Mouse (Mus musculus) embryonic stem cell, embryonic (primary cell): ENCODE measurements around the gene Smarcb1.

ENCODE experiments used
- CTCF ChIA-PET, 4 experiments: fragments of 300-600 bp in 2 of 4; fragments of 350-600 bp in 2 of 4; sonication (Branson Sonifier 250); formaldehyde crosslinking; loops; one replicate each; lab custom pipeline; 2022; ENCODE audit warnings: inconsistent platforms in 2 of 4; lab: Charles Lee
- POLR2A ChIA-PET, 4 experiments: fragments of 300-600 bp in 2 of 4; fragments of 350-600 bp in 2 of 4; sonication (Branson Sonifier 250); formaldehyde crosslinking; loops; one replicate each; lab custom pipeline; 2022; ENCODE audit warnings: antibody characterized with exemption in 4 of 4, inconsistent platforms in 1 of 4; lab: Charles Lee

Gene Smarcb1

GRCm38 (mm10) chr10:75919026-75919425 is 2.4 kb downstream of the Smarcb1 start:
- ChIA-PET POLR2A (interaction anchor here in 3 of 4 experiments (0.6 to 4.9 kb wide), 11 partner anchors 10 to 37 kb away, joined by 3 to 128 read pairs (median 3); partner anchors contain the start of genes Chchd10 (in 2 of the 3), Gm867 (in 1 of the 3), Mmp11 (in 1 of the 3) and Vpreb3 (in 1 of the 3)), CTCF (interaction anchor here in 1 of 4 experiments (1.1 kb wide), 1 partner anchor 36 kb away, joined by 6 read pairs; no protein-coding TSS in a partner anchor)

- POLR2A ChIA-PET = interaction anchor here in 2 of 4 experiments (1.0 to 2.4 kb wide), 5 partner anchors 15 to 24 kb away, joined by 3 to 9 read pairs (median 7); partner anchors contain the start of genes Chchd10 (in 1 of the 2), Gm867 (in 1 of the 2) and Mmp11 (in 1 of the 2)
- CTCF ChIA-PET = no interaction called here
Measured at GRCm38 (mm10) chr10:75916840-75917239, 4.6 kb downstream of the Smarcb1 start.

- CTCF ChIA-PET = no interaction called here
- POLR2A ChIA-PET = interaction anchor here in 3 of 4 experiments (0.5 to 2.4 kb wide), 12 partner anchors 12 to 1519 kb away, joined by 3 to 9 read pairs (median 4); partner anchors contain the start of genes Derl3 (in 2 of the 3), Chchd10 (in 1 of the 3), Gm867 (in 1 of the 3) and Mmp11 (in 1 of the 3)
Measured at GRCm38 (mm10) chr10:75915557-75915956, 5.9 kb downstream of the Smarcb1 start.

- POLR2A ChIA-PET = interaction anchor here in 2 of 4 experiments (0.9 to 5.4 kb wide), 12 partner anchors 8 to 52 kb away, joined by 3 to 23 read pairs (median 4); partner anchors contain the start of genes Smarcb1 (in 2 of the 2), Chchd10 (in 1 of the 2), Gm867 (in 1 of the 2) and Mmp11 (in 1 of the 2)
- CTCF ChIA-PET = interaction anchor here in 1 of 4 experiments (0.9 to 1.4 kb wide), 2 partner anchors 16 to 19 kb away, joined by 3 to 4 read pairs; partner anchors contain the start of gene Chchd10
Measured at GRCm38 (mm10) chr10:75913013-75913589, 8.3 kb downstream of the Smarcb1 start.

- POLR2A ChIA-PET = interaction anchor here in 3 of 4 experiments (0.6 to 5.4 kb wide), 17 partner anchors 10 to 275 kb away, joined by 3 to 23 read pairs (median 4); partner anchors contain the start of genes Mmp11 (in 2 of the 3), Smarcb1 (in 2 of the 3) and Chchd10 (in 1 of the 3)
- CTCF ChIA-PET = interaction anchor here in 3 of 4 experiments (0.6 to 1.7 kb wide), 4 partner anchors 11 to 56 kb away, joined by 3 to 7 read pairs (median 4); partner anchors contain the start of gene Smarcb1 (in 1 of the 3)
Measured at GRCm38 (mm10) chr10:75910698-75911097, 10.7 kb downstream of the Smarcb1 start.

- ChIA-PET POLR2A (interaction anchor here in 2 of 4 experiments (0.5 to 2.0 kb wide), 6 partner anchors 15 to 129 kb away, joined by 3 to 6 read pairs (median 3); partner anchors contain the start of genes Smarcb1 (in 2 of the 2) and Mmp11 (in 1 of the 2)), CTCF (no interaction called here)
Measured at GRCm38 (mm10) chr10:75906882-75907281, 14.5 kb downstream of the Smarcb1 start.

- CTCF ChIA-PET = interaction anchor here in 1 of 4 experiments (1.1 kb wide), 1 partner anchor 131 kb away, joined by 3 read pairs; the partner anchor contains the start of gene Ddt
- POLR2A ChIA-PET = interaction anchor here in 2 of 4 experiments (0.6 to 1.8 kb wide), 11 partner anchors 8 to 255 kb away, joined by 3 to 8 read pairs (median 4); partner anchors contain the start of genes Mmp11 (in 1 of the 2) and Smarcb1 (in 1 of the 2)
Measured at GRCm38 (mm10) chr10:75904391-75904790, 17.0 kb downstream of the Smarcb1 start.

GRCm38 (mm10) chr10:75898846-75899245 is 22.6 kb downstream of the Smarcb1 start:
- CTCF ChIA-PET = interaction anchor here in 2 of 4 experiments (0.6 to 2.0 kb wide), 3 partner anchors 43 to 53 kb away, joined by 3 to 5 read pairs (median 4); no protein-coding TSS in a partner anchor

GRCm38 (mm10) chr10:75898039-75898564 is 23.3 kb downstream of the Smarcb1 start:
- CTCF ChIA-PET = interaction anchor here in 3 of 4 experiments (0.5 to 2.0 kb wide), 7 partner anchors 10 to 53 kb away, joined by 3 to 11 read pairs (median 4); partner anchors contain the start of gene Smarcb1 (in 1 of the 3)
- POLR2A ChIA-PET = interaction anchor here (0.6 to 3.0 kb wide), 22 partner anchors 10 to 166 kb away, joined by 3 to 13 read pairs (median 4); partner anchors contain the start of genes Chchd10 (in 2 of the 4), Mmp11 (in 2 of the 4), Gm867 (in 1 of the 4) and Mif (in 1 of the 4)

More at GRCm38 (mm10) chr10:75898846-75899245, 22.6 kb downstream of the Smarcb1 start:
- POLR2A ChIA-PET = interaction anchor here in 3 of 4 experiments (0.6 to 3.0 kb wide), 19 partner anchors 10 to 136 kb away, joined by 3 to 13 read pairs (median 4); partner anchors contain the start of genes Chchd10 (in 2 of the 3), Mmp11 (in 2 of the 3), Gm867 (in 1 of the 3) and Mif (in 1 of the 3)

- CTCF ChIA-PET = interaction anchor here in 3 of 4 experiments (0.5 to 2.0 kb wide), 9 partner anchors 11 to 113 kb away, joined by 3 to 11 read pairs (median 4); partner anchors contain the start of gene Smarcb1 (in 1 of the 3)
- POLR2A ChIA-PET = interaction anchor here in 3 of 4 experiments (0.6 to 2.4 kb wide), 12 partner anchors 12 to 165 kb away, joined by 3 to 11 read pairs (median 3); partner anchors contain the start of genes Chchd10 (in 1 of the 3), Gm867 (in 1 of the 3) and Smarcb1 (in 1 of the 3)
Measured at GRCm38 (mm10) chr10:75897373-75897772, 24.0 kb downstream of the Smarcb1 start.

GRCm38 (mm10) chr10:75896208-75896607 is 25.2 kb downstream of the Smarcb1 start:
- POLR2A ChIA-PET = interaction anchor here in 2 of 4 experiments (0.8 to 5.6 kb wide), 10 partner anchors 13 to 337 kb away, joined by 3 to 43 read pairs (median 4); partner anchors contain the start of genes Mif (in 2 of the 2), Gm867 (in 1 of the 2), Mmp11 (in 1 of the 2) and Vpreb3 (in 1 of the 2)
- CTCF ChIA-PET = interaction anchor here in 2 of 4 experiments (1.0 to 1.5 kb wide), 4 partner anchors 14 to 61 kb away, joined by 3 to 6 read pairs (median 4); no protein-coding TSS in a partner anchor

GRCm38 (mm10) chr10:75895730-75896129 is 25.7 kb downstream of the Smarcb1 start:
- CTCF ChIA-PET = interaction anchor here (0.6 to 1.8 kb wide), 5 partner anchors 12 to 60 kb away, joined by 3 to 4 read pairs (median 3); no protein-coding TSS in a partner anchor
- POLR2A ChIA-PET = interaction anchor here in 3 of 4 experiments (0.7 to 5.6 kb wide), 15 partner anchors 12 to 337 kb away, joined by 3 to 43 read pairs (median 4); partner anchors contain the start of genes Gm867 (in 2 of the 3), Mif (in 2 of the 3), Mmp11 (in 1 of the 3) and Vpreb3 (in 1 of the 3)

GRCm38 (mm10) chr10:75894601-75895000 is 26.8 kb downstream of the Smarcb1 start:
- ChIA-PET CTCF (interaction anchor here in 3 of 4 experiments (1.1 to 3.5 kb wide), 6 partner anchors 12 to 130 kb away, joined by 3 to 15 read pairs (median 4); no protein-coding TSS in a partner anchor), POLR2A (interaction anchor here in 3 of 4 experiments (0.5 to 5.6 kb wide), 20 partner anchors 12 to 335 kb away, joined by 3 to 46 read pairs (median 4); partner anchors contain the start of genes Mmp11 (in 2 of the 3), Chchd10 (in 1 of the 3), Gm867 (in 1 of the 3) and Mif (in 1 of the 3))

GRCm38 (mm10) chr10:75893089-75893750 is 28.2 kb downstream of the Smarcb1 start, which contains the start of gene Derl3:
TSS of gene Derl3 (plus strand) at chr10:75893413.
- ChIA-PET POLR2A (interaction anchor here (0.5 to 5.6 kb wide), 19 partner anchors 10 to 62 kb away, joined by 3 to 46 read pairs (median 4); partner anchors contain the start of genes Mmp11 (in 2 of the 4), Smarcb1 (in 2 of the 4), Chchd10 (in 1 of the 4) and Mif (in 1 of the 4)), CTCF (interaction anchor here (0.5 to 3.5 kb wide), 6 partner anchors 10 to 128 kb away, joined by 3 to 15 read pairs (median 5); partner anchors contain the start of gene Ddt (in 1 of the 4))

- CTCF ChIA-PET = interaction anchor here in 2 of 4 experiments (0.5 kb wide), 2 partner anchors 41 to 61 kb away, joined by 7 to 9 read pairs; no protein-coding TSS in a partner anchor
- POLR2A ChIA-PET = interaction anchor here in 2 of 4 experiments (0.5 to 2.7 kb wide), 9 partner anchors 11 to 48 kb away, joined by 3 to 10 read pairs (median 5); partner anchors contain the start of gene Mif (in 1 of the 2)
Measured at GRCm38 (mm10) chr10:75889406-75890153, 31.8 kb downstream of the Smarcb1 start.
